Mouse (Mus musculus): Measurements from ENCODE around the gene Gm49361. TPM values are rescaled to one million over a fixed set of nuclear protein-coding genes. Genes with fewer than 3 reads are reported as not detected.
A peak's percentile ranks its signal among the peaks of the same experiment; 100 is the strongest.
"Not testable (repeated sequence)": the region's sequence is repeated elsewhere in the genome, so short reads cannot be mapped to it uniquely, and the experiment has no call there.

Gm49361 gene
- total RNA-seq, 2 experiments from 2014 or later = 0.40 to 1.8 TPM

DNA sequence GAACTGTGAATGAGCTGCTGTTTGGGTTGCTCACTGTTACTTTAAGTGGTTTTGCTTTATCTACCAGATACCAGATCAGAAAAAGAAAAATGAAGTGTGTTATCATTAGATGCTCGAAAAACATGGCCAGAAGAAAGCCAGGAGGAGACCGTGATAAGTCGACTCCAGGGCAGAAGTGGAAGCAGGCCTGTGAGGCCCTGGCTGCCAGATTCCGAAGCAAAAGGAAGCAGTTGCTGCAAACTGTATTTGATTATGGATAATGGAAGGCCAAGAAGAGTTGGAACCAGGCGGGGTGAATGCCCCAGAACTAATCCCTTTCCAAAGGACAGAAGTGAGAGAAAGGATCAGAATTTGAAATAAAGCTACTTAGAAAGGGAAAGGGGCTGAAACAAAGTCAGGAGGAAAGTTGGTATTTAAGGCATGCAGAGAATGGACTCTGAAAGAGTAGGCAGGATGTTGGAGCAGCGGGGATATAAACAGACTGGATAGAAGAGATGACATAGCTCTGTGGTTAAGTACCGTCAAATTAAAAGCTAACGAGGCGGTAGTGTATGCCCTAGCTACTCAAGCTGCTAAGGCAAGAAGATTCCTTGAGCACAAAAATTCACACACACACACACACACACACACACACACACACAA, 7.6 kb upstream of the Gm49361 start:
- intact Hi-C loops (cut with DNase I) = no loop called here
- no peak overlapping the region for H3K4me3 ChIP-seq
- no peak for DNase-seq (ENCODE audit: extremely low spot score in 1 of 2, low spot score in 2 of 2)
- no peak overlapping the region for H3K27ac ChIP-seq
- TF ChIP-seq CTCF (IDR thresholded peaks at IDR 0.05) = no peak

DNA sequence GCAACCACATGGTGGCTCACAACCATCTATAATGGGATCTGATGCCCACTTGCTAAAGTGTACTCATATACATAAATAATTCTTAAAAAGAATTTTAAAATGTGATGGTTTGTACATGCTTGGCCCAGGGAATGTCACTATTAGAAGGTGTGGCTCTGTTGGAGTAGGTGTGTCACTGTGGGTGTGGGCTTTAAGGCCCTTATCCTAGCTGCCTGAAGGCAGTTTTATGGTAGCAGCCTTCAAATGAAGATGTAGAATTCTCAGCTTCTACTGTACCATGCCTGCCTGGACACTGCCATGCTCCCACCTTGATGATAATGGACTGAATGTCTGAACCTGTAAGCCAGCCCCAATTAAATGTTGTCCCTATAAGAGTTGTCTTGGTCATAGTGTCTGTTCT, 5.1 kb upstream of the Gm49361 start:
- DNase-seq (ENCODE audit: extremely low spot score in 1 of 2, low spot score in 2 of 2); H3K27ac ChIP-seq; H3K4me3 ChIP-seq; intact Hi-C loops (cut with DNase I): not testable (repeated sequence)

DNA sequence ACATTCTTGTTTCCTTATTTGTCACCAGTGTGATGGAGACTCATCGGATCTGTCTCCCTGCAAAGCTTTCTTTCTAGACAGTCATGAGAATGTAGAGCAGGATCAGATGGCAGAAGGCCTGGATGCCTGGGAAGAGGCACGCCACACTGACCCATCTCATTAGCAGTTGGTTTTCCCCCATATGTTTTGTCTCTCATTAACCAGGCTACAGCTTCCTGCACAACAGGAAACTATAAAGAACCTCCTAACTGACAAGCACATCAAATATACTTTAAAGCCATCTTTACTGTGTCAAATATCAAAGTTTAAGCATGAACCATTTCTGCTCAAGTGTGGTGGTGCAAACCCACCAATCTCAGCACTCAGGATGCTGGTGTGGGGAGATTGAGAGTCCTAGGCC, 3.6 kb upstream of the Gm49361 start:
- Histone ChIP-seq H3K4me3 (no peak overlapping the region), H3K27ac (no peak overlapping the region)
- no peak for DNase-seq (ENCODE audit: extremely low spot score in 1 of 2, low spot score in 2 of 2)
- intact Hi-C loops (cut with DNase I) = no loop called here
- TF ChIP-seq CTCF (IDR thresholded peaks at IDR 0.05) = no peak

DNA sequence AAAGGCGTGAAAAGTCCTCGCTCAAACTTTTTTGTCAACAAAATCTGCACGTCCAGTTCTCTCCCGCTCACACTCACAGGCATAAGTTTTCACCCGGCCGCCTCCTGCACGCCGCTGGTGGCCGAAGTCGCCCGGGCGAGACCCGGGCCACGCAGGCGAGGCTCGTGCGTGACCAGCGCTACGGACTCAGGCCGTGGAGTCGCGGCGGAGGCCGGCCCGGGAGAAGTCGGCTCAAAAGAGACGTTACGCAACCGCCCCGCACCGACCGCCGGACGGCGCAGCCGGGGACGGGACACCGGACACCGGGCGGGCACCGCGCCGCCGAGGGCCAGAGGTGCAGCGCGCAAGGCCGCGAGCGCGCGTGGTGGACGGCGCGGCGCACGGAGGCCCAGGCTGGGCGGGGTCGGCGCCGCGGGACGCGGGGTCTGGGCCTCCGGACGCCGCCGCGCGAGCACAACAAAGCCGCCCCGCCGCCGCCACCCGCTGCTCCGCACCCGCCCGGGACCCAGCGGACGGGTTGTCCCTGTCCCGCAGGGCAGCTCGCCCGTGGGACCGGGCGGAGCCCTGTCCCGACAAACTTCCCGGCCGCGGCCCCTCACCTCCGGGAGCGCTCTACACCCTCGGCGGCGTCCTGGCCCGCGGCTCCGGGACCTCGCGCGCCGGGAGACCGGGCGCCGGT, 473 bp downstream of the Gm49361 start:
- peak; percentile 23 to 32 for DNase-seq (ENCODE audit: extremely low spot score in 1 of 2, low spot score in 2 of 2)
- no peak for TF ChIP-seq CTCF (IDR thresholded peaks at IDR 0.05)
- intact Hi-C loops (cut with DNase I) = loop anchor here (2.0 kb wide), 1 partner anchor 39 kb away; no protein-coding TSS in a partner anchor
- Histone ChIP-seq H3K4me3 (peak overlapping the region; percentile 74), H3K27ac (peak overlapping the region; percentile 90)

DNA sequence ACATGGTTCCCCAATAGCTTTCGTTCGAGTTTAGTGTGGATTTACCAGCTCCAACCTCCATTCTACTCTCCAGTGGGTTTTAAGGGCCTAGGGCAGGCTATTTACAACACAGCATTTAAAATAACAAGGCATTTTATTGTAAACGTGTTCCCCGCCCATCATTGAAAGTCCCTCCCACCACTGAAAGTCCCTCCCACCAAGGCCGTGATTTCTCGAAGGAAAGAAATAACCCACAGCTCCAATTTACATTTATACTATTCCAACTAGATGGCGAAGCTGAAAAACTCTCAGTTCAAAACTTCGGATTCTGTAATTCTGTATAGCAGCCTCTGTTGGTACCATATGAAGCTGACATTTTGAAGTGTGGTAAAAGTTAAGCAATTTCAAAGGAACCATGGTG, 1.4 kb downstream of the Gm49361 start:
- no peak overlapping the region for H3K27ac ChIP-seq
- no peak for DNase-seq (ENCODE audit: extremely low spot score in 1 of 2, low spot score in 2 of 2)
- intact Hi-C loops (cut with DNase I) = loop anchor here (2.0 kb wide), 1 partner anchor 38 kb away; no protein-coding TSS in a partner anchor
- no peak for TF ChIP-seq CTCF (IDR thresholded peaks at IDR 0.05)
- peak overlapping the region; percentile 74 for H3K4me3 ChIP-seq

DNA sequence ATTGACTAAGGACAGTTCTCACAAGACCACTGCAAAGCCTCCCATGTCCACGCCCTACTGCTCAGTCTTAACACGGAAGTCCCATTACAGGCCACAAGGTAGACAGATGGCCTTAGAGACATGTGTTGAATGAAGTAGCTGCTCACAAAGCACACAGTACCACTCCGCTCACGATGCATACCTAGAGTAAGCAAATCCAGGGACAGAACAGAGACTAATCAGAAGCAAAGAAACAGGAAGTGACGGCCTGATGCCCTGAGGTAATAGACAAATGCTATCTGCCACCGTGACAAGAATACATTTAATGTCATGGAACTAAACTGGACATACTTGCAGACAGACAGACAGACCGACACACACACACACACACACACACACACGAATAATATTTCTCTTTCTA, 5.3 kb downstream of the Gm49361 start:
- TF ChIP-seq CTCF (IDR thresholded peaks at IDR 0.05) = no peak
- intact Hi-C loops (cut with DNase I) = no loop called here

DNA sequence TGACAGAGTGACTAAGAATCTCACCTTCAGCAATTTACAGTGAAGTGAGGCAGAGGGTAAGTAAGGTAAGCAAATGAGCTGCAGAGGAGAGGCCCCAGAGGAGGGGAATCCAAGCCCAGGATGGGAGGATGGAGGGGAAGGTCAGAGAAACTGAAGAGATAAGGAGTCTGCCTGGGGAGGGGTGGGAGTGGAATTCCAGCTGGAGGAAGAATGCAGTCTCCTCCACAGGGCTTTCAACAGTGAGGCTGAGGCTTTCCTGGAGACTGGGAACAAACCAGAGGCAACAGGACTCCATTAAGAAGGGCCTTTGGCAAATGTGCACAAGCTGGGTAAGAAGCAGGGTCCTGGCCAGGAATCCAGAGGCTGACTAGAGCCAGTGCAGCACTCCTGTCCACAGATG, 8.8 kb downstream of the Gm49361 start:
- intact Hi-C loops (cut with DNase I) = no loop called here
- no peak for DNase-seq (ENCODE audit: extremely low spot score in 1 of 2, low spot score in 2 of 2)
- no peak for TF ChIP-seq CTCF (IDR thresholded peaks at IDR 0.05)
- H3K4me3 ChIP-seq = no peak overlapping the region
- no peak overlapping the region for H3K27ac ChIP-seq

More for the DNA sequence above, 5.3 kb downstream of the Gm49361 start:
- no peak for DNase-seq (ENCODE audit: extremely low spot score in 1 of 2, low spot score in 2 of 2)
- Histone ChIP-seq H3K27ac (no peak overlapping the region), H3K4me3 (no peak overlapping the region)

DNA sequence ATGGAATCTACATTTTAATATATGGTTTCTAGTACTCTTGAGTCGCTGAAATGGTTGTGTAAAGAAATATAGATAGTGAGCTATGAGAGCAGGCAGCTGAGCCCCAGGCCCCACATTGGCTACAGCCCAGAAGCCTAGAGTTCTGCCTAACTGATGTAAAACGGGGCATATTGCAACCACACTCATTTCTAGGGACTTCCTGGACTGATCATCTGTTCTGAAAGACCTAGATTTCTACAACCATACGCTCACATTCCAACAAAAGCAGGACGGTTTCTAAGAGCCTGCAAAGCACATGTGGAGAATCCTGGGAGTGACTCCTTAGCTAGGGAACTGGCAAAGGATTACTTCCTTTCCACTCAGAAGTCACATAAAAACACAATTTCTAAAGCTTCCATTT, 9.8 kb downstream of the Gm49361 start:
- no peak for DNase-seq (ENCODE audit: extremely low spot score in 1 of 2, low spot score in 2 of 2)
- intact Hi-C loops (cut with DNase I) = no loop called here
- no peak overlapping the region for H3K27ac ChIP-seq
- TF ChIP-seq CTCF (IDR thresholded peaks at IDR 0.05) = no peak
- no peak overlapping the region for H3K4me3 ChIP-seq

DNA sequence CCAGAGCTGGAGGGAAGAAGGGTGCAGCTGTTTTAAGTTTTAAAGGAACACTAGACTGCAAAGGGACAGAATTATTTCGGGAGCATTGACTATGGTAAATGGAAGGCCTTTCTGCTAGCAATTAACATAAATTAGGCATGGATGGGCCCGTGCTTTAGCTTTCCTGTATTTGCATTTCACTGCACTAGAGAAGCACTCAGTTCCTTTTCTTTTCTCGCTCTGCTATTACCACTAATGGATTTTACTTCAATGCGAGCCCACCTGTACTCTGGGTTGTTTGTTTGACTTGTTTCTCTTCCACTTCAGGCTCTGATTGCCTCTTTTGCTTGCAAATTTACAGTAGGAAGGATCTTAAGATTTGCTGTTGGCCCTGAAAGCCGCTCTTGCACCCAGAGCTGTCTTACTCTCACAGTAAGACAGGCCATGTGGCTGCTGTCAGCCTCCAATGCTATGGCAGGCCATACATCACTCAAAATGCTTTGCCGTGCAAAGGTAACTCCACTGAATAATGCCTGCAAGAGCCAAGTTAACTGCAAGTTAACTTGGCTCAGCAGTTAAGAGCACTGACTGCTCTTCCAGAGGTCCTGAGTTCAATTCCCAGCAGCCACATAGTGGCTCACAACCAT, 13.1 kb downstream of the Gm49361 start:
- Histone ChIP-seq H3K27ac (no peak overlapping the region), H3K4me3 (no peak overlapping the region)
- TF ChIP-seq CTCF (IDR thresholded peaks at IDR 0.05) = no peak
- DNase-seq (ENCODE audit: extremely low spot score in 1 of 2, low spot score in 2 of 2) = no peak
- intact Hi-C loops (cut with DNase I) = no loop called here

DNA sequence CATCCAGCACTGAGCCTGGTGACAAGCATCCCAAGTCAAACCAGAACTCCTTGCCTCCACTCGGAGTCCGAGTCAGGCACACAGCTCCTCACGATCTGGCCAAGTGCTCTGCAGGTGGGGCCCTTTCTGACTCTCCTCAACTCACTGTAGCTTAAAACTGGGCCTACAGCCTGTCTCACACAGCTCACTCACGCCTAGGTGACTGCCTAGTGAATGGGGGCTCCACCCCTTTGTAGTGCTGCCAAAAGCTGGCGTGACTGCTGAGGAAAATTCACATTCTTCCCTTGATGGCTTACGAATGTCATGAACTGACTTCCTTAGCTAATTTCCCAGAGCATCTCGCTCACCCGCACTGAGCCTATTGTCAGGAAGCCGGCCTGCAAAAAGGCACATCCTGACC, 15.4 kb downstream of the Gm49361 start:
- Histone ChIP-seq H3K4me3 (no peak overlapping the region), H3K27ac (peak overlapping the region; percentile 65; the same call in 1 of the 2 replicates)
- intact Hi-C loops (cut with DNase I) = no loop called here
- DNase-seq (ENCODE audit: extremely low spot score in 1 of 2, low spot score in 2 of 2) = no peak
- no peak for TF ChIP-seq CTCF (IDR thresholded peaks at IDR 0.05)

DNA sequence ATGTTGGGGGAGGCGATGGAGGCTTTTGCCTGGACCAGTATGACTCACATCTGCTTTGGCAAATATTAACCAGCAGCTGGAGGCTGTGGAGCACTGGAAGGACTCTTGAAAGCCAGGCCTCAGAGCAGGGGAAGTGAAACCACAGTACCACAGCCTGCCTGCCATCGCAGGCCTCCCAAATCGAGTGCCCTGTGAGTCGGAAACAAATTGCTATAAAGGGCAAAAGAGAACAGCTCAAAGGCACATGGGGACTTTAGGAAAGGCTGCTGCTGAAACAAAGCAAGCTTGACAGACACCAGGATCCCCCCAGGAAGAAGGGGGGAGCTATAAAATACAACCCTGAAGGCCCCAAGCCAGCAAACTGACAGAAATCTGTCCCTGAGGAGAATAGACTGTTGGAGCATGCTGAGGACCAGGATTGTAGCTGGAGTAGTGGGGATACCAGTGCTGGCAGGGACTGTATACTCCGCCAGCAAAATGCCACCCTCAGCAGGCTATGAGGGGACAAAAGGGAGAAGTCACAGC, 15.9 kb downstream of the Gm49361 start:
- Histone ChIP-seq H3K27ac (peak overlapping the region; percentile 65; the same call in 1 of the 2 replicates), H3K4me3 (no peak overlapping the region)
- DNase-seq (ENCODE audit: extremely low spot score in 1 of 2, low spot score in 2 of 2) = peak in 1 of 2 experiments; percentile 15
- intact Hi-C loops (cut with DNase I) = no loop called here
- TF ChIP-seq CTCF (IDR thresholded peaks at IDR 0.05) = no peak

DNA sequence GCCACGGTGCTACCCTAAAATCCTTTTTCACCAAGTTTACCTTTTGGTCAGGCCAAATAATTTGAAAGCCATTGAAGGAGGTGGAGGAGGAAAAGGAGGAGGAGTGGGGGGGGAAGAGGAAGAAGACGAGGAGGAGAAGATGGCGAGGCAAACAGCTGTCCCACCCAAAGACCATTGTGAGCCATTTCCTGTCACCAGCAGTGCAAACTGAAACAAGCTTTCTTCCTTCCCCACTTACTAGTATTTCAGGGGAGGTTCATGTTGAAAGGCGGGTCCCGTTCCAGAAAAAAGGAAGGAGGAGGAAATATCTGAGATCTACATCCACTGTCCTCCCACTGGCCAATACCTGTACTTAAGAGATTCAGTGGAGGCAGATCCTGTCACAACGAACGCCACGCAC, 16.5 kb downstream of the Gm49361 start:
- TF ChIP-seq CTCF (IDR thresholded peaks at IDR 0.05) = no peak
- Histone ChIP-seq H3K4me3 (no peak overlapping the region), H3K27ac (no peak overlapping the region; the same call in 1 of the 2 replicates)
- DNase-seq (ENCODE audit: extremely low spot score in 1 of 2, low spot score in 2 of 2) = no peak
- intact Hi-C loops (cut with DNase I) = no loop called here

All from left cerebral cortex, adult 2 months (tissue).